Mouse (Mus musculus) forebrain, embryonic 10.5 days (tissue): ENCODE data around the gene Bbx. TPM values are rescaled to one million over a fixed set of nuclear protein-coding genes. Genes with fewer than 3 reads are reported as not detected.

Source experiments
- DNase-seq: peaks from one replicate; pipeline ENCODE4 v3.0.0-alpha.2; 2017; ENCODE audit warnings: low spot score; ENCODE audit errors: extremely low spot score
- H3K27ac ChIP-seq: fragments of 300-500 bp; sonication (generic); 2 replicates; pipeline ENCODE4 v1.5.1; 2016; ENCODE audit warnings: mild to moderate bottlenecking
- H3K27me3 ChIP-seq: fragments of 300-500 bp; sonication (generic); 2 replicates; pipeline ENCODE4 v1.6.1; 2016; ENCODE audit warnings: mild to moderate bottlenecking; ENCODE audit not compliant: poor library complexity, severe bottlenecking
- H3K36me3 ChIP-seq: fragments of 300-500 bp; sonication (generic); replicated peaks from 2 replicates; pipeline ENCODE4 v1.6.1; 2016; ENCODE audit warnings: mild to moderate bottlenecking, moderate library complexity
- H3K4me1 ChIP-seq: fragments of 300-500 bp; sonication (generic); 2 replicates; pipeline ENCODE4 v1.6.1; 2016
- H3K4me3 ChIP-seq: fragments of 300-500 bp; sonication (generic); 2 replicates; pipeline ENCODE4 v1.5.1; 2016; ENCODE audit warnings: mild to moderate bottlenecking, moderate library complexity
- H3K9me3 ChIP-seq: fragments of 300-500 bp; sonication (generic); 2 replicates; pipeline ENCODE4 v1.6.1; 2016; ENCODE audit warnings: mild to moderate bottlenecking, moderate library complexity
- WGBS: fragments of 180-500 bp; shearing (Covaris S2); methylation state at CpG from one replicate; pipeline ENCODE4 v1.1.7; 2016; 5-methylcytosine and 5-hydroxymethylcytosine counted together
- polyA plus RNA-seq: library from polyadenylated mRNA; unstranded; fragments of >200 nt; fragmentation: Nextera tagmentation; extraction: Ambion mirVana; gene quantifications from 2 replicates; pipeline ENCODE4 v1.2.1, GENCODE M21; 2016

The Bbx gene
- polyA plus RNA-seq, 1 experiment from 2014 or later, result 39.4 TPM

- DNase-seq, result peak; percentile 68
- under 1% methylated on average over 69 of the region's 72 CpGs for WGBS
- H3K36me3 ChIP-seq, result no peaks in the 10 kb centered on the region
- H3K27me3 ChIP-seq, result no peaks in the 10 kb centered on the region
- H3K9me3 ChIP-seq, result no peaks in the 10 kb centered on the region
- H3K4me3 ChIP-seq, result peak overlapping the region; percentile 93
- H3K27ac ChIP-seq, result peak overlapping the region; percentile 96
- H3K4me1 ChIP-seq, result peaks cover 14% of the 10 kb centered on the region
These were observed 894 bp downstream of the Bbx start for GRCm38 (mm10) chr16:50431011-50431981.

- Histone ChIP-seq H3K27ac (peak overlapping the region; percentile 96), H3K4me3 (peak overlapping the region; percentile 93), H3K36me3 (0 out of 2 replicates have a peak, but pooled peaks cover 2% of the 10 kb centered on the region), H3K27me3 (no peaks in the 10 kb centered on the region), H3K9me3 (no peaks in the 10 kb centered on the region), H3K4me1 (peaks cover 14% of the 10 kb centered on the region)
- under 1% methylated on average over 12 of the region's 12 CpGs for WGBS
- no peak for DNase-seq
These were observed 1.7 kb downstream of the Bbx start for GRCm38 (mm10) chr16:50430515-50430877.

- peak overlapping the region; percentile 96 for H3K27ac ChIP-seq
- 1% methylated on average over 67 of the region's 69 CpGs for WGBS
- peak overlapping the region; percentile 93 for H3K4me3 ChIP-seq
- DNase-seq, result peak; percentile 55
- H3K9me3 ChIP-seq, result no peaks in the 10 kb centered on the region
- H3K4me1 ChIP-seq, result peaks cover 14% of the 10 kb centered on the region
- no peaks in the 10 kb centered on the region for H3K27me3 ChIP-seq
- H3K36me3 ChIP-seq, result peaks cover 7% of the 10 kb centered on the region
These were observed 2.3 kb downstream of the Bbx start for GRCm38 (mm10) chr16:50429692-50430514.

GRCm38 (mm10) chr16:50428871-50429691 is 3.1 kb downstream of the Bbx start:
- Histone ChIP-seq H3K4me3 (peak overlapping the region; percentile 93), H3K9me3 (no peaks in the 10 kb centered on the region), H3K27me3 (no peaks in the 10 kb centered on the region), H3K36me3 (peaks cover 8% of the 10 kb centered on the region), H3K4me1 (peaks cover 14% of the 10 kb centered on the region), H3K27ac (peak overlapping the region; percentile 96)
- DNase-seq, result peak; percentile 40
- 3% methylated on average over 23 of the region's 23 CpGs for WGBS

- Histone ChIP-seq H3K27me3 (no peaks in the 10 kb centered on the region), H3K27ac (no peak overlapping the region), H3K9me3 (no peaks in the 10 kb centered on the region), H3K36me3 (peaks cover 18% of the 10 kb centered on the region), H3K4me1 (no peaks in the 10 kb centered on the region), H3K4me3 (no peak overlapping the region)
- 24% methylated on average over 1 of the region's 1 CpGs for WGBS
- DNase-seq, result no peak
These were observed 12.1 kb downstream of the Bbx start for GRCm38 (mm10) chr16:50420130-50420529.

- Histone ChIP-seq H3K36me3 (peaks cover 22% of the 10 kb centered on the region), H3K4me3 (no peak overlapping the region), H3K27ac (no peak overlapping the region), H3K4me1 (no peaks in the 10 kb centered on the region), H3K9me3 (no peaks in the 10 kb centered on the region), H3K27me3 (no peaks in the 10 kb centered on the region)
- DNase-seq, result no peak
- WGBS, result 84% methylated on average over 8 of the region's 8 CpGs
These were observed 16.8 kb downstream of the Bbx start for GRCm38 (mm10) chr16:50415406-50415805.

- no peaks in the 10 kb centered on the region for H3K27me3 ChIP-seq
- H3K4me1 ChIP-seq, result no peaks in the 10 kb centered on the region
- peaks cover 5% of the 10 kb centered on the region for H3K36me3 ChIP-seq
- DNase-seq, result no peak
- no peaks in the 10 kb centered on the region for H3K9me3 ChIP-seq
- no peak overlapping the region for H3K4me3 ChIP-seq
- no peak overlapping the region for H3K27ac ChIP-seq
- 93% methylated on average over 5 of the region's 5 CpGs for WGBS
These were observed 29.3 kb downstream of the Bbx start for GRCm38 (mm10) chr16:50402851-50403250.

DNA sequence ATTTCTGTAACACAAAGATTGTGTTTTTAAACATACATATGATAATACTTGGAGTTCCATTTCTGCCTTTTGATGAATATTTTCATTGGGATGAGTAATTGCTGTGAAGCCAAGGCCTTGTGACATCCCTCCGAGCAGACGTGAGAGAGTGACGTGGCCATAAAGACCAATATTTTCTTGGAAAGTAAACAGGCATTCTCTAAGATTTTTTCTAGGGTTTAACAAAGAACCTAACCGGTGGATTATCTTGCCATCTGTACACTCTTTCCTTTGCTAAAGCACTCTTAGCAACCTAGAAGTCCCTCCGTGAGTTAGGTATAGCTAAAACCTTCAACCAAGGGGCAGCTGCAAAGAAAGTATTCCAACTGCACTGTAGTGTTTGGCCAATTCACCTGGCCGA is 32.4 kb downstream of the Bbx start:
- DNase-seq, result no peak
- Histone ChIP-seq H3K27me3 (no peaks in the 10 kb centered on the region), H3K9me3 (no peaks in the 10 kb centered on the region), H3K4me1 (no peaks in the 10 kb centered on the region), H3K27ac (no peak overlapping the region), H3K4me3 (no peak overlapping the region), H3K36me3 (peaks cover 5% of the 10 kb centered on the region)
- 93% methylated on average over 6 of the region's 6 CpGs for WGBS

GRCm38 (mm10) chr16:50398564-50398963 is 33.6 kb downstream of the Bbx start:
- H3K9me3 ChIP-seq, result no peaks in the 10 kb centered on the region
- peaks cover 5% of the 10 kb centered on the region for H3K36me3 ChIP-seq
- no peak overlapping the region for H3K4me3 ChIP-seq
- no peak overlapping the region for H3K27ac ChIP-seq
- WGBS, result 81% methylated on average over 4 of the region's 4 CpGs
- no peaks in the 10 kb centered on the region for H3K4me1 ChIP-seq
- no peak for DNase-seq
- no peaks in the 10 kb centered on the region for H3K27me3 ChIP-seq

- Histone ChIP-seq H3K27ac (no peak overlapping the region), H3K27me3 (no peaks in the 10 kb centered on the region), H3K36me3 (peaks cover under 1% of the 10 kb centered on the region), H3K4me1 (no peaks in the 10 kb centered on the region), H3K9me3 (no peaks in the 10 kb centered on the region), H3K4me3 (no peak overlapping the region)
- no peak for DNase-seq
- 92% methylated on average over 6 of the region's 6 CpGs for WGBS
These were observed 36.1 kb downstream of the Bbx start for GRCm38 (mm10) chr16:50395928-50396612.

- no peaks in the 10 kb centered on the region for H3K27me3 ChIP-seq
- WGBS, result 77% methylated on average over 3 of the region's 3 CpGs
- no peak overlapping the region for H3K27ac ChIP-seq
- no peaks in the 10 kb centered on the region for H3K9me3 ChIP-seq
- H3K36me3 ChIP-seq, result peaks cover 4% of the 10 kb centered on the region
- no peak for DNase-seq
- H3K4me3 ChIP-seq, result no peak overlapping the region
- H3K4me1 ChIP-seq, result no peaks in the 10 kb centered on the region
These were observed 43.7 kb downstream of the Bbx start for GRCm38 (mm10) chr16:50388499-50388898.

DNA sequence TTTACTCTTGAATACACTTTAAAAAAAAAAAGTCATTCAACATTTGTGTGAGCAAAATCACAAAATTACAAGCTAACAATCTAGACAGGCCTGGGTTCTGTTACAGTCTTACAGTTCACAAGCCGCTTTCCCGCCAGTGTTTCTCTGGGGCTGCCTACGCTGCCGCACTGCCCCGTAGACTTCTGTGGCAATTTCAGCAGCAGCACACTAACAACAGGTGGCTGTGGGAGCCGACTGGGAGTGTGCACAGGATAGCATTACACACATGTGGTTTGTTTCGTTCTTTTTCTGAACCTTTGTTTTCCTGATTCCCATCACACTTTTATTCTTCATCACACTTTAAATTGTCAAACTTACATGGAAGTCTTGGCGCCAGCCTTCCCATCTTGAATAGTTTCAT is 48.6 kb downstream of the Bbx start:
- WGBS, result 93% methylated on average over 8 of the region's 8 CpGs
- no peaks in the 10 kb centered on the region for H3K27me3 ChIP-seq
- peaks cover 22% of the 10 kb centered on the region for H3K4me1 ChIP-seq
- H3K4me3 ChIP-seq, result no peak overlapping the region
- no peaks in the 10 kb centered on the region for H3K36me3 ChIP-seq
- no peak overlapping the region for H3K27ac ChIP-seq
- H3K9me3 ChIP-seq, result no peaks in the 10 kb centered on the region
- no peak for DNase-seq
